Mouse (Mus musculus) kidney, postnatal 4 days (tissue): ENCODE results near the gene Rasl11a.
A peak's percentile ranks its signal among the peaks of the same experiment; 100 is the strongest.

Experiments
- DNase-seq, 2 experiments: peaks; one replicate each; pipeline ENCODE4 v3.0.0; 2021; ENCODE audit warnings: mixed read lengths in 2 of 2

The Rasl11a gene

DNA sequence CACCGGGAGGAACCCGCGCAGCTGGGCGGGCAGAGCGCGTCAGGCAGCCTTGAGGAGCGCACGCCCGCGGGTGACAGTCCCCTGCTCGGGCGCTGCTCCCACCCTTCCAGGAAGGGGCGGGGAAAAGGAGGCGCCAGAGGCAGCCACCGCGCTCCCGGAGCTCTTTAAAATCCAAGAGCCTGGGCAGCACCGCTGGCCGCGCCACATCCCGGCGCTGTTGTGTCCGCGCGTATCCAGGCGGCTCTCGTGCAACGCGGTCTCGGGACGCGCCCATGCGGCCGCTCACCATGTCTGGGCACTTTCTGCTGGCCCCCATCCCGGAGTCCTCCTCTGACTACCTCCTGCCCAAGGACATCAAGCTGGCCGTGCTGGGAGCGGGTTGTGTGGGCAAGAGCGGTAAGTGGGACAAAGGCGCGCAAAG lies at the start of gene Rasl11a:
TSS of gene Rasl11a (plus strand) at position 127 of the 421 bp plus-strand sequence.
- peak; percentile 90 to 93 for DNase-seq

DNA sequence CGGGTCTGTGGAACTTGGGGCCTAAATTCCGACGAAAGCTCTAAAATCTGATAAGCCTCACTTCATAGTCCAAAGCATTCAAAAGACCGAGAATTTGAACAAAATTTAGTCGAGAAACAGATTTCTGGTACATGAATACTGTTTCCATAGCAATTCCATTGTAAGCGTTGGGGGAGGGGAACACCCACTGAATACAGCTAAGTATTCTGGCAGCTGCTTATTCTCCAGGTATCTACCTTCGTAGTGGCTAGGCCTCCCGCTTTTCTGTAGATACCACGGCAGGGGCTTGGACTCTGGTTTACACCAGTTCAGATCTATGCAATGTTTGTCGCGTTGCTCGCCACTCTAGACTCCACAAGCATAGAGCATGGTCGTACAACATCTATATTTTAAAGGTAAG lies 49.1 kb upstream of the Rasl11a start:
- DNase-seq, result no peak

DNA sequence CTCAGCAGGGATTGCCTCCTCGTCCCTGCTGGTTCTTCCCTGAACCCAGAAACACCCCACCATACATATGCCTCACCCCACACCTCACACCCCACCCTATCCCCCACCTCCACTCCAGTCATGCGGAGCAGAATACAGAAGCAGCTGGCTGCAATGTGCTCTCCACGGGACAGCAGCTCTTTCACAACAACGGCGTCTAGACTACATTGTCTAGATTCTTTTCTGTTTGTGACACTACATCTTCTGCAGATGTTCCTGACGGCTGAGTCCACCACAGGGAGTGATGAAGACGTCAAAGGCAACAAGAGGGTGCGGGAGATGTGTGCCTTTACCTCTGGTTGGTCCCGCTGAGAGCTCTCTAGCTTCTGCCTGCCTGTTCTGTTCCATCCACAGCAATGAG lies 46.8 kb upstream of the Rasl11a start:
- no peak for DNase-seq

DNA sequence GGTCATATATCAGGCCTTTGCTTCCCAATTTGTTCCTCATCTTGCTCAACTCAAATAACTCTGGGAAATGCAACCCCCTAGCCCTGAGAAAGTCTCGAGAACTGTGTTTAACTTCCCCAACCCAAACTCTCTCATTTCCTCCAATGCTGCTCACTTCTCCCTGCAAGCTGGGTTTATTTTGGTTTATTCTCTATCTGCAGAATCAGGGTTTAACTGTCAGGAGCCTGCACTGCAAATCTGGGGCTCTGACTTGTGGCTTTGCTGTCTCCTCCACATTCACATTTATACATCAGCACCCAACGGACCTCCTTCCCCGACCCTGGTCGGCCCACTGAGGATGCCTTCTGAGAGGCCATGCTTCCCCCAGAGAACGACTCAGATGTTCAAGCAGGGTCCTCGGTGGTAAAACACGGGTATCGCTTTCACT lies 38.9 kb upstream of the Rasl11a start:
- DNase-seq, result no peak

DNA sequence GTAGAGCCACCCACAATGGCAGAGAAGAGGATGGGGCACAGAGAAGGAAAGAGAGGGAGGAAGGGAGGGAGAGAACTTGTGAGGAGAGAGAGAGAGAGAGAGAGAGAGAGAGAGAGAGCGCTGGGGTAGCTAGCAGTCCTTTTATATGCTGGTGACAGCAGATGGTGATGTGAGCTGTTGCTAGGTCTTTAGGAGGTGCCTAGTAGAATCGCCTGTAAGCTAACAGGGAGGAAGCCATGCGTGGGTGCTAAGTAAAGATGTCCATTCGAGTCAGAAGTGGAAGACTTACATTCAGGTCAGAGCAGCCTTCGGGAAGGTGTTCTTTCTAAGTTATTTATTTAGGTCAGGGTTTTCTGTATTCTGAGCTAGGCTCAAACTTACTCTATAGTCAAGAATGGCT lies 34.9 kb upstream of the Rasl11a start:
- DNase-seq, result no peak

DNA sequence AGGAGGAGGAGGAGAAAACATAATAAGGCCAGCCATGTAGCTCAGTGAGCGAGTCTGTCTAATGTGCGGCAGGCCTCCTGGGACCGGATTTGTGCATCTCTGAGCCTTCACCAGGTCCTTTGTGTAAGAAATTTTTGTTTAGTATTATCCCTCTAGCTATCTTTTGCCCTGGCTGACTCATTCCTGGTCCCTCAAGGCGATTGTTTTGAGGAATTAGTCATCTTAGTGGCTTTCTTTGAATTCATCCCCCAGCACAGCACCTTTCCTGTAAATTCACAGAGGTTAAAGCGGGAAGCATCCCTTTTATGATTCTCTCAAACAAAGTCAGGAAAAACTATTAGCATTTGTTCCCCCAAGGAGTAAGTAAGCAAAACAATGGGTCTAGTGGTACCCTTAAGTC lies 32.0 kb upstream of the Rasl11a start:
- no peak for DNase-seq

DNA sequence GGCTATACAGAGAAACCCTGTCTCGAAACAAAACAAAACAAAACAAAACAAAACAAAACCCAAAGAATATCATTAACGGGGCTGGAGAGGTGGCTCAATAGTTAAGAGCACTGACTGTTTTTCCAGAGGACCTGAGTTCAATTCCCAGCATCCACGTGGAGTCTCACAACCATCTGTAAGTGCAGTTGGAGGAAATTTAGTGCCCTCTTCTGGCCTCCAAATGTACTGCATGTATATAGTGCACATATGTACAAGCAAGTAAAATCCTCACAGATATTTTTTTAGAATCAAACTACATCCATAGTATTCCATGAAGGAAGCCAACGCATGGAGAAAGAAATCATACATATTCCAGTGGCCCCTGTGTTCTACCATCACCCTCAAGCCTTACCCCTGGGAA lies 31.4 kb upstream of the Rasl11a start:
- no peak for DNase-seq

DNA sequence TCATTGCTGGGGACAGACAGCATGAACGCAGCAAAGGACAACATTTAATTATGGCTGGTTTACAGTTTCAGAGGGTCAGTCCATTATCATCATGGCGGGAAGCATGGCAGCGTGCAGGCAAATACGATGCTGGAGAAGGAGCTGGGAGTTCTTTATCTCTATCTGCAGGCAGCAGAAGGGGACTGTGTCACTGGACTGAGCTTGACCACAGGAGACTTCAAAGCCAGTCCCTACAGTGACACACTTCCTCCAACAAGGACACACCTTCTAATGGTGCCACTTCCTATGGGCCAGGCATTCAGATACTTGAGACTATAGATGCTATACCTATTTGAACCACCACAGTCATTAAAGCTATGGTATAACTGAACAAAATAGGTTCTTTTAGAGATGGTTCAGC lies 29.5 kb upstream of the Rasl11a start:
- DNase-seq, result no peak

DNA sequence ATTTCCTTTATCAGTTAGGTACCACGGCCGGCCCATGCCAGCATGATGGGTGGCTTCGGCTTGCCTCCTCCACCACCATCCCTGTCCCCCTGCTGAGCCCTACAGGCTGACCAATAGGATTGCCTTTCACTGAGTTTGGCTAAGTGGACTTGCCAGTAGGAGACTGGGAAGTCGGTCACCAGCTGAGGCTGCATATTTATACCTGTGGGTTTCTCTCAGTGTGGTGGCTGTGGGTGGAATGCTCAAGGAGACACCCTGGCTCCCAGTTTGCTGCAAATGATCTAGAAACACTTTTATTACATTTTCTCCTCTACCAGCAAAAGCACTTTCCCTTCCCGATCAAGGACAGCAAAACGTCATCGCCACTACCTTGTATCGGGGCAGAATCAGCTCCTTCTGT lies 27.3 kb upstream of the Rasl11a start:
- DNase-seq, result no peak

DNA sequence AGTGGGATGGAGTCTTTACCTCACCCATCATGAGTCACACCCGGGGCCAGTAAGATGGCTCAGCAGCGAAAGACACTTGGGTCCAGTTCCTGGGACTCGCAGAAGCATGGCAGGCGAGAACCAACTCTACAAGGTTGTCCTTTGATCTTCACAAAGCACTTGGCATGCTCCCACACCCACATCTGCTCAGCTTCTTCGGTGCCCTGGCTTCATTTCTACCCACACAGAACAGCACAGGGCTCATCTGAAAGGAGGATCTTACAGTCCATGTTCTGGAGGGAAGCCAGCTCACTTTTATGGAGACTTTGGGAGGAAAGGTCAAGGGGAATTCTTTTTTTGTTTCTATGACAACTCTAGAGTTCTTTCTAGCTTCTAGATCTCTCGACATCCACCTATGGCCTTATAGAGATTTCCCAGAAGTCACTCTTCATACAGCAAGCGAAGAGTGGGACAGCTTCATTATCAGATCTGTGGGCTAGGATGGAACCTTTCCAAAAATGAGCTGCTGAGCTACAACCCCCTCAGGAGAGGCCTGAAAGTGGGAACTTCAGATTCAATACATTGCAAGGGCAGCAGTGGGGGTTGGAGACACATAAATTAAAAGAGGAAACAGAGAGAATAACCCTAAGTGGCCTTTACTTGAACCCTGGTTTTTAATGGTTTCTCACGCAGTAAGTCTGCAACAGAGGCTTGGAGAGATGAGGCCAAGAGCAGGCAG lies 25.8 kb upstream of the Rasl11a start:
- no peak for DNase-seq

DNA sequence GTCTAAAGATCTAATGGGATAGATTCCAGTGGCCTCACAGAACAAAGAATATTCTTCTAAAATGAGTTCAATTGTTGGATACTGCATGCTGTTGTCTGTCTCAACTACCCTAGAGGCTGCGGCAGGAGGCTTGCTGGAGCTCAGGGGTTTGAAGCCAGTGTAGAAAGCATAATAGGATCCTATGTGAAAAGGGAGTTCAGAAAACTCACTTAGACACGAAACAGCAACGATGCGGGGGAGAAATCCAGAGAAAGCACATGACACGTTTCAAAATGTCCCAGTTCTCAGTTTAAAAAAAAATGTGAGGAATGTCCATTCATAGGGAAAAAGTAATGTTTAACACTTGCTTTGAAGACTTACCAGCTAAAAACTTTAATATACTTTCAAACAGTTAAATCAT lies 21.9 kb upstream of the Rasl11a start:
- DNase-seq, result no peak

DNA sequence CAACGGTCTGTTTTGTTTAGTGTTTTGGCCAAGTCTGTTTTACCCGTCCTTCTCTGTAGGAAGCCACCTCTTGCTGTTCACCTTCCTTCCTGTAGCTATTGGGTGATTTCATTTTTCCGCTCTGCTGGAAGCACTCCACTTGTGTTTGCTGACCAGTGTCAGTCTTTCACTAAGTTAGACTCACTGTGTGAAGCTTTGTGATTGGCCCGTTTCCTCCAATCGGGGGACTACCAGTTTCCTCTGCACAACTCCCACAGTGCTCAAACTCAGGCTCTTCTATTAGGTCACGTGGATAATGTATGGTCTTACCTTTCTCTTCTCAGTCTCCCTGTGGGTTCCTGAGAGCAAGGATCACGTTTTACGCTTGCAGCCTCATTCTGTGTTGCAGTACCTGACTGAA lies 15.3 kb upstream of the Rasl11a start:
- no peak for DNase-seq

DNA sequence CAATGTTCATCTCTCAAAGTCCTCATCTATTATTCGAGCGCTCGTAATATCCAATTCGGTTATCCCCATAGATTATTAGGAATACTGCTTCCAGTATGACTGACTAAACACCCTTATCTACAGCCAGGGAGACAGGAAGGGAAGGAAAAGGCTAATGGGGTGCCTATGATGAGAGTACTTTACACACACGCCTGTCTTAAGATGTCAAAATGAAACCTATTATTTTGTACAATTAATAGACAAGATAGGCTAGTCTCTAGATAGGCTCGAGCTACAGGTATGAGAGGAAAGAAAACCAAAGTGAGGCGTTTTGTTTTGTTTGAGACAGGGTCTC lies 12.5 kb upstream of the Rasl11a start:
- DNase-seq, result no peak

DNA sequence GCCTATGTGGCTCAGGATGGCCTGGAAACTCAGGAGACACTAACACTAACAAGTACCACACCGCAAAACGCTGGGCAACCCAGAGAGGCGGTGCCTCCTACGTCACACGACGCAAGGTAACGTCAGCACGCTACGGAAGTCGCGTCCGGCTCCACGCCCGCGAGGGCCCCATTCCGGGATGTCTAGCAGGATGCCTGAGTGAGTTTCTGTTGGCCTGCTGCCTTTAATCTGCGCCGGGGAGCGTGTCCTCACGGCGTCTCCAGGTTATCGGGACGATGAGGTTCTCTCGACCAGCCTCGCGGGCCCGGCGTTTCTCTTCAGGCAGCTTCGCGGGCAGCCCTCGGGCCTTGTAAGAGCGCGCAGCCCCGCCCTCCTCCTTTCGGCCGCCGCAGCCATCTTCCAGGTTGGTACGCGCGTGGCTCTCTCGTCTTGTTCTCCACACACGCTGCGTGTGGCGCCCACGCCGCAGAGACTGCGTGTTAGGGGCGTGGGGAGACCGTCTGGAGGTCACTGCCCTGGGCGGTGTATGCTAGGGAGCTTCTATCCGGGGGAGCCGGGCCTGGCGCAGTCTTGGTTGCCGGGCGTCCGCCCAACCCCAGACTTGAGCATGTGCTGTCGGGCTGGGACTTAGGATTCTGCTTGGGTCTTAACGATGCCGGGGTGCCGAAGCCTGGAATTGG lies 12.0 kb upstream of the Rasl11a start, which contains the start of gene Rpl21:
TSS of gene Rpl21 (plus strand) at position 122 of the 680 bp plus-strand sequence.
- DNase-seq, result peak; percentile 94 to 96

DNA sequence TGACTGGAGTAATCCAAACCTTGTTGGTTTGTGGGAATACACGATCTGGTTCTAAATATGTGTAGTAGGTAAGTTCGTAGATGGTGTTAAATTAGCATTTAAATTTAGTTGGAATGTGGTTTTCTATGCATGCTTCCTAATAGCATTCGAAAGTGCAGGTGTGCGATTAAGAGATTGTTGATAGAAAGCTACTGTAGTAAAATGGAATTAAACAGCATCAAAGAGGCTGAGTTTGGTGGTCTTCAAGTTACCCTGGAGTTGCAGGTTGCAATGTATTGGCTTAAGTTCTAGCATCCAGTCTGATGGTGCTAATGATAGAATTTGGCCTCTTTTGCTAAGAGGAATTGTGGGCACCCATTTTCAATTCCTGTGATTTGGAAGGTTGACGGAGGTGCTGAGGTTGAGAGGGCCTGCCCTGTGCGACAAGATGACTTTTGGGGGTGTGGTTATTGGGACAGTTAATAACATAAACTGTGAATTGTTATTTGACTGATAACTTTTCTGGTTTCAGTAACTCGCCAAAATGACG lies 11.1 kb upstream of the Rasl11a start:
- DNase-seq, result no peak

DNA sequence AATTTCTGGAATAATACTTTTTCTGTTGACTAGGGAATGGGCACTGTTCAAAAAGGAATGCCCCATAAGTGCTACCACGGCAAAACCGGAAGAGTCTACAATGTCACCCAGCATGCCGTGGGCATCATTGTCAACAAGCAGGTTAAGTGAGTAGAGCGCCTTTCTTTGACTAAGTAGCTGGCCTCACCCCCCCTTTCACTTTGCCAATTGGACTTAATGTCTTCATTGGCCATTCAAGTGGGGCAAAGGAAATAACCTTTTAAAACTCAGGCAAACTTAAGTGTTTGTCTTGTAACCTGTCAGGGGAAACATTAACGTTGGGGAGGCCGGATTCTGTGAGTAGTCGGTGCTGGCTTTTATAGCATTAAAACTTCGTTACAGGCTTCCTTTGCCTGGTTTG lies 9.9 kb upstream of the Rasl11a start:
- no peak for DNase-seq

DNA sequence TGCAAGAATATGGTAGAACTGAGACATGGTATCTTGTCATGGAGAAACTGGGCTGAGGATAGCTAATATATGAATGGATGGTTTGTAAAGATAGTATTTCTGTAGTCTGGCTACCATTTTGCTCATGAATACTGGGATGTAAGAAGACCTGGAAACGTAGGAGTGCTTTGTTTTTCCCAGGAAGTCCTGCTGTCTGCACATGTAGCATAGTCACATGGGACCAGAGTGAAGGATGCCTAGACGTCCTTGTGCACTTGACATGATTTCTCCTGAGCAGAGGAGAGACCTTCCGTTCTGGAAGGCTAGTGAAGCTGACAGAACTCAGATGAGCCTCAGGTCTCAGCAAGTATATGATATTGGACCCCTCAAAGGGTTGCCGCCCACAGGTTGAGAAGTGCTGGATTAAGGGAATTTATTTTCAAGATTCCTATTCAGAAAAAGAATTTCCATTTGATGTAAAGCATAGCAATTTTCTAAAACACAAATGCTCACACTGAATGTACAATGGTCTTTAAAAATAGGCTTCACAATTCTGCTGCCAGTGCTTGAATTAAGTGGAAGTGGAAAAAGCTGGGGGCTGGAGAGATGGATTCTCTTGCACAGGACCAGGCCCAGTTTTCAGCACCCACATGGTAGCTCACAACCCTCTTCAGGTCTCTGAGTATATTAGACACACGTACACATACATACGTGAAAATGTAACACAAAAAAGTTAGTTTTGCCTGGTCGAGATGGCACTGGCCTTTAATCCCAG lies 6.7 kb upstream of the Rasl11a start:
- no peak for DNase-seq

DNA sequence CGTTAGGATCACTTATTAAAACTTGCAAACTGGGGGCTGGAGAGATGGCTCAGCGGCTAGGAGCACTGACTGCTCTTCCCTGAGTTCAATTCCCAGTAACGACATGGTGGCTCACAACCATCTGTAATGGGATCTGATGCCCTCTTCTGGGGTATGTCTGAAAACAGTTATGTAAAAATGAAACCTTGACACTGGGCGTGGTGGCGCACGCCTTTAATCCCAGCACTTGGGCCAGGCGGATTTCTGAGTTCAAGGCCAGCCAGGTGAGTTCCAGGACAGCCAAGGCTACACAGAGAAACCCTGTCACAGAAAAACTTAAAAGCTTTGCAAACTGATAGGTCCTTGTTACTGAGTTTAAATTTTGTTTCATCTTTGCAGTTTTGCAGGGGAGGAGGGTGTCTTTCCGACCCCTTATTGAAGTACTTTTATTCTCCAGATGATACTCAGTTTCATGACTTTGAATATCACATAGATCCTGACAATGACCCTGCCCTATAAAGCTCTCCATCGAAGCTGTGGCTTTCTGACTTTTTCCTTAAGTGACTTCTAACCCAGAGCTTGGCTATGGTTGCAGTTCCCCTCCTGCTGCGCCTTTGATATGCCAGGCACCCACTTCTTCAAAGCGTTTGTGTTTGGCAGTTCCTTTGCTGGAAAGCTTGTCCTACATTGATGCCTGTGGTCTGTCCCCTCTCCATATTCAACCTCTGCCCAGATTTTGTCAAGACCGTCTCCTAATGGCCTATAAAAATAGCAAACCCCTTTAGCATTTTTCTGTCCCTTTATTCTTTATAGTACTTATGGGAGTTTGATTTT lies 5.8 kb upstream of the Rasl11a start:
- DNase-seq, result no peak

DNA sequence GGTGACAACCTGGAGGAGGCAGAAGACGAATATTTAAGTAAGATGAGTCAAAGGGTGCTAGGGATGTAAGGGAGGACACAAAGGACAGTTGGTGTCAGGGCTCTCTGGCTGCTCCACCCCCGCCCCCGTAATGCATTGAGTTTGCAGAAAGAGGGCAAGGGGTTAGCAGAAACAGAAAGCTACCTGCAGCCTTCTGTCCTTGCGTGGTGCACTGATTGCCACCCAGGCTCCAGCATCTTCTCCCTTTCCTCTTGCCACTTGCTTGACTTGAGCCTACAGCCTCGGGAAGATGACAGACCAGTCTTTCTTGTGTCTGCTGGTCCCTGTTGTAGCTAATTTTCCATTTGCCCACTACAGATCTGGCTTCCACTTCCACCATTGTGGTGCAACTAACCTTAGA lies 5.1 kb upstream of the Rasl11a start:
- DNase-seq, result no peak

DNA sequence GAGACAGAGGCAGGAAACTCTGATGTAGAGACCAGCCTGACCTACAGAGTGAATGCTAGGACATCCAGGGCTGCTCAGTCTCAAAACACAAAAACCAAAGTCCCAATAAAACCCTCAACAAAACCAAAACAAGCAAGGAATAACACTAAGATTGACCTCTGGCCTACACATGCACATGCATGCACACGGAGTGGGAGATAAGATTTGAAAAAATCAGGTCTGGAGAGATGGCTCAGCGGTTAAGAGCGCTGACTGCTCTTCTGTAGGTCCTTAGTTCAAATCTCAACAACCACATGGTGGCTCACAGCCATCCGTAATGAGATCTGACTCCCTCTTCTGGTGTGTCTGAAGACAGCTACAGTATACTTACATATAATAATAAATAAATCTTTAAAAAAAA lies 4.4 kb upstream of the Rasl11a start:
- DNase-seq, result no peak

DNA sequence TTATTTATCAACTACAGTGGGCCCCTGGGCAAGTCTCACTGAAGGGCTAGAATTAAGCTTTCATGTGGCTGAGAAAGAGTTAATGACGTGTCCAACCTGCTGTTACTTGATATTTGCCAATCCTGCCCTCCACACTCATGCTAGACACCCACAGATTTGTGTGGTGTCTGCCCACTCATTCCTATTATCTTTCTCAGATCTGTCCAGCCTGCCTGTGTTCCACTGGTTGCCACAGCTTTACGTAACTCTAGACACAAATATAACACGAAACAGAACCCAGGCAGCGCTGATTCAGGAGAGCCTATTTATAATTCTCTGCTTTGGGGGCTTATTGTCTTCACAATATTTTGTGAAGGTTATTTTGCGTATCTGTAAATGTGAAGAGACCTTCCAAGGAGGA lies 3.6 kb upstream of the Rasl11a start:
- DNase-seq, result no peak

DNA sequence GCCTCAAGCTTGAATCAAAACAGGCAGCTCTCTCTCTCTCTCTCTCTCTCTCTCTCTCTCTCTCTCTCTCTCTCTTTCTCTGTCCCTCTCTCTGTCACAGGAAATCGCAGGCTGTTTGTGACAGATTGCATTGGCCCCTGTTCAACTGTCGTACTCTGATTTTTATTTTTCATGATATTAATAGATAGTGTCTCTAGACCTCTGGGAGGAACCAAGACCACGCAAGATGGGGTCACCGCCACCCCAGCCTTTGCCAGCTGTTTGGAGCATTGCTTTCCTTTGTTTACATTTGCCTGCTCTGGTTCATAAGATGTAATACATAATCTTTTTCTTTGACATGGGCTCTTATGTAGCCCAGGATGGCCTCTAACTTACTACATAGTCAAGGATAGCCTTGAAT lies 2.9 kb upstream of the Rasl11a start:
- DNase-seq, result peak in 1 of 2 experiments; percentile 39
